Mouse (Mus musculus) cerebellum, adult 8-10 months (tissue): ENCODE data around the gene Egf.
"Not testable (repeated sequence)": the region's sequence is repeated elsewhere in the genome, so short reads cannot be mapped to it uniquely, and the experiment has no call there.

Source experiments
- DNase-seq: peaks from one replicate; pipeline ENCODE4 v3.0.0; 2022

The Egf gene

DNA sequence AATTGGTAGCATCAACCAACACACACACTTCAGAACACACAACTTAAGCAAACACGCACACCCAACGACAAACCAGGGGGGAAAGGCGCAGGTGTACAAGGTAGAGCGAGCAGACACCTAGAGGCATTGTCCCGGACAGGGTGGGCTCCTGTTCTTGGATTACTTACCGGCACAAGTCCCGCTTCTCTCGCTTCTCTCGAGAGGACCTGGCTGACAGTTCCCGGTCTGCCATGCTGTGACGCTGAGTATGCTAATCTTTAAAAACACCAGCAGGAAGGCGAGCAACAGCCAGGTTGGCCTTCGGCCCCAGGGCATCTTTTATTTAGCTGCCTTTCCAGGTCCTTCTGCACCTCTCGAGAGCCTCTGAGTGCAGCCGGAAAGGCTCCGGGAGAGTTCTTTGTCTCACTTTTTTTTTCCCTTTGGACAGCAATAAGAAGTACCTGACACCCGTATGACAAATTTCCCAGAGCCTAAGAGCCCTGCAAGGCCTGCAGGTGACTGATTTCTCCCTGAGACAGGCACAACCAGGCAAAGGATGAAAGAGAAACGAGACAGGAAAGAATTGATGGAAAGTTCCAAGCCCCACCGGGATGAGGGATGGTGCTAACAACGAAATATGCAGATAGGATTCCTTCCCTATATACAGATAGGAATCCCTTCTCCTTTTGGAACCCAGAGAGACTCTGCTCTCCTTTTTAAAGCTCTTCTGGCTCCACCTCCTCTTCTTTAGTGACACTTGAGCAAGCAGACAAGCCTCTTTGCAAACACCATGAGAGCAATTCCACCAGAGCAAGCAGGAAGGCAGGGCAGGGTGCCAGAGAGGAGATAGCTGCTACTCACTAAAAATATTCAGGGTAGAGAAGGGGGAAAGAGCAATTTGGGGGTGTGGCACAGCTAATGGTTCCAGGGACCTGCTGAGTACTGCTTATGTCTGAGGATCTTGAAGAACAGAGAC lies at the start of gene Egf:
TSS of gene Egf (minus strand) at position 667 of the 955 bp plus-strand sequence.
- DNase-seq: no peak

GRCm38 (mm10) chr3:129803765-129804164 lies 48.6 kb upstream of the Egf start, which contains the start of gene Lrit3:
Lrit3 (minus strand) TSS chr3:129804030.
- no peak for DNase-seq

GRCm38 (mm10) chr3:129799011-129799410 lies 43.9 kb upstream of the Egf start:
- DNase-seq: no peak

- no peak for DNase-seq
Measured at GRCm38 (mm10) chr3:129798551-129798950, 43.4 kb upstream of the Egf start.

DNA sequence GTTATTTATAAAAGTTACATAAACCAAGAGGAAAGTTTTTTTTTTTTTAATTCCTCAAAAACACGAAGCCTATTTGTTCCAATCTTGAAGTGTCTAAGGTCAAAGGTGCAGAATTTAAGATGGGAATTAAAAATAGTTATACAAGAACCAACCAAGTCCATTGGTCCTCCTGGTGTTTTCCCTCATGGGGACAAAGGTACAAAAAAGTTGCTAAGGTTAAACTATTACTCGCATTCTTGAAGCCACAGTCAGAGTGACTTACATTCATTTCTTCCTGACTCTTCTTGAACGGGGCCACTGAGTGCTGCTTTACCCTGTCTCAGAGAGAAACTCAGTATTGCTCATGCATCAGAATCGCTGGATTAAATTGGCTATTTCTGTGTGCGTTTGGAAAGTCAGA lies 42.2 kb upstream of the Egf start:
- DNase-seq: no peak

- DNase-seq: no peak
Measured at GRCm38 (mm10) chr3:129793801-129794200, 38.7 kb upstream of the Egf start.

DNA sequence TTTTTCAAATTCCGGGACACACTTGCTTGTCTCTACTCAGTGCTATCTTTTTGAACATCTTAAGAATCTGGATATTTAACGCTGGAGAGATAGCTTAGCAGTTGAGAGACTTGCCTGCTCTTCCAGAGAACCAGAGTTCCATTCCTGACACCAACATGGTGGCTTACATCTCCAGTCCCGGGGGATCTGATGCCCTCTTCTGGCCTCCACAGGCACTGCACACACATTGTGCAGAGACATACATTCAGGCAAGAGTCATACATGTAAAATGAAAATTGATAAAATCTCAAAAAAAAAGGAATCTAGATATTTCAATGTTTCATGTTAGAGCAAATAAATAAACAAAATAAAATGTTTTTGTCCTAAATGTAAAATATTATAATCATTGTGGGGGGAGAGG lies 27.6 kb upstream of the Egf start:
- DNase-seq: no peak

DNA sequence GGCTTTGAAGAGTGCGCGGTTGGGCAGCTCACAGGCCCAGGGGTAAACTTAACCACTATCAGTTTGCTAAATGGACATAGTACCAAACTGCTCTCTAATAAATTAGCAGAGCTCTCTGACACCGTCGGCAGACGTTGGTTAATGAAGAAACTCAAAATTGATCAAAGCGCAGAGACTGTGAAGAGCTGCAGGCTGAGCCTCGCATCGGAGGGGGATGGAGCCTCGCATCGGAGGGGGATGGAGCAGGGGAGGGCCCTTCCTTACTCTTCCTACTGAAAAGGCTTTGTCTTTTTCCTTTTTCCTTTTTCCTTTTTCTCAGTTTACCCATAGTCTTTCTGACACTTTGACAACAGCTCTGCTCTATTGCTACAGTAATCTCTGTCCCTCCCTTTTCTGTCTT lies 26.3 kb upstream of the Egf start:
- DNase-seq: no peak

DNA sequence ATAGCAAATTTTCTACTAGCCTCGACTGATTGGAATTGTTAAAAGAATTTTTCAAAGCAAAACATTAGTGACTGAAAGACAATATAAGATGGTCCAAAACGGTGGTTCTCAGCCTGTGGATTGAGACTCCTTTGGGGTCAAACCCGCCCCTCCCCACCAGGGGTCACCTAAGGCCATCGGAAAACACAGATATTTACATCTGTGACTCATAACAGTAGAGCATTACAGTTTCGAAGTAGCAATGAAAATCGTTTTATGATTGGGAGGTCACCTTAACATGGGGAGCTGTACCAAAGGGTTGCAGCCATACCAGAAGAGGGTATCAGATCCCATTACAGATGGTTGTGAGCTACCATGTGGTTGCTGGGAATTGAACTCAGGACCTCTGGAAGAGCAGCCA lies 16.1 kb upstream of the Egf start:
- no peak for DNase-seq

GRCm38 (mm10) chr3:129766971-129767794 lies 12.1 kb upstream of the Egf start:
- DNase-seq: no peak

DNA sequence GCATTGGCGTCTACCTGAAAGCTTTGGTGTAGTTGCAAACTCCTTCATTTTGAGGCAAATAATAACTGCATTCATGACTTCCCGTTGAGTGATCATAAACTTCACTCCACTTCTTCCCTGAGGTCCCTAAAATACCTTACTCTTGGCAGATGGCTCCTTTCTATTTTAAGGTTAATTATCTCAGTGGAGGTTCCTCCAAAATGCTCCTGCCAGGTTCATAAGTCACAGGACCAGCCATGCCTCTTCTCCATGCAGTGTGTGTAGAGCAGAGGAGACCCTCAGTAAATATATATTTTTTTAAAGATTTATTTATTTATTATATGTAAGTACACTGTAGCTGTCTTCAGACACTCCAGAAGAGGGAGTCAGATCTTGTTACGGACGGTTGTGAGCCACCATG lies 11.0 kb upstream of the Egf start:
- no peak for DNase-seq

- DNase-seq: not testable (repeated sequence)
Measured at GRCm38 (mm10) chr3:129757599-129757998, 2.5 kb upstream of the Egf start.

GRCm38 (mm10) chr3:129744803-129745202 lies 10.3 kb downstream of the Egf start:
- no peak for DNase-seq

DNA sequence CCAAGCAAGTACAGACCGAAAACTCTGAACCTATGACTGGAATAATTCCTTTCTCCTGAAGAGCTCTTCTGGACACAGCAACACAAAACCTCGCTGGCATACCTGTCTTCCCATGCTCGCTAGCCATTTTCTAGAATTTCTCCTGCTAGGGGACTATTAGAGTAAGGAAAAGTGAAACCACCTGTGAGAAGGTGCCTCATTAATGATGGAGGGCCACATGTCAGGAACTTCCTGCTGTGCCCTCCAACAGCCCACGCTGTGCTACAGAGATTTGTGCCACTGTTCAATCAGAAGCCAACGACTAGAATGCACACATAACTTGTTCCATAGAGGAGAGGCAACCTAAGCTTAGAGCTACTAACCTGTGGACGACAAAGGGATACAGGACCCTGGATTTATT lies 12.3 kb downstream of the Egf start:
- no peak for DNase-seq

DNA sequence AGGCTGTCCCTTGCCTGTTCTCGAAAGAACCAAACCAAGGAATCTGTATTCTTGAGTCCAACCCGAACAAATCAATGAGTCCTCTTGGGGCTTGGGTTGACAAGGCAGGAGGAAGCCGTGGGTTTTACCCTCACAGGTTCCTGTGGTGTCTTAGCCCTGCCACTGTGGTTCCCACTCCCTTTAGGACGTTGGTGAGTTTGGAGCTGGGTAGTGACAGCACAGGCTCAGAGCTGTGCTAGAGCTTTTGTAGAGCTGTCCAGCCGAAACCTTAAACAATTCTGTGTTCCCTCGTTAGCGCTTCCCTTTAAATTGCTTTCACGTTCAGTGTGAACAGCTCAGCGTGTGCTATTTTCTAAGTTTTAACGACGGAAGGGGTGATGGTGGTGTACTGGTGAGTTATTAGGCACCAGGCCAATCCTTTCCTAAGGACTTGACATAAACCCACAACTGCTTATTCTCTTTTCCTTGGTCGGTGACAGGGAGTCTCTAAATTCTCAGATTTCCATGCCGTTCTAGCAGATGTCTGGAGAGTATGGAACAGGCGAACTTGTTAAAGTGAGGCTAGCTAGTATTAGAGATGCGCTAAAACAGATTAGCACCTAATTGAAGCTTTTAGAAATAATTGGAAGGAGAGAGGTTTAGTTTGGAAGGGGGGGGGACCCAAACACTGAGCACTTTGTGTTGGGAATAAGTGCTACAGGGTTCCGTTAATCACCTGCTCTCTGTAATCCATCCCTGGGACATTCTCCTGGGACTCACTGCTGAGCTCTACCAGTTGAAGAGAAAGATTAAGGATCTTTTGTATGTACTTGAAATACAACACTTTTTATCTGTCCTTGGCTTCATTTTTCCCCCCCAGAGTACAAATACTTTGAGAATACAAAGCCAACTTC lies 16.6 kb downstream of the Egf start:
- no peak for DNase-seq

- no peak for DNase-seq
Measured at GRCm38 (mm10) chr3:129731636-129732035, 23.5 kb downstream of the Egf start.

DNA sequence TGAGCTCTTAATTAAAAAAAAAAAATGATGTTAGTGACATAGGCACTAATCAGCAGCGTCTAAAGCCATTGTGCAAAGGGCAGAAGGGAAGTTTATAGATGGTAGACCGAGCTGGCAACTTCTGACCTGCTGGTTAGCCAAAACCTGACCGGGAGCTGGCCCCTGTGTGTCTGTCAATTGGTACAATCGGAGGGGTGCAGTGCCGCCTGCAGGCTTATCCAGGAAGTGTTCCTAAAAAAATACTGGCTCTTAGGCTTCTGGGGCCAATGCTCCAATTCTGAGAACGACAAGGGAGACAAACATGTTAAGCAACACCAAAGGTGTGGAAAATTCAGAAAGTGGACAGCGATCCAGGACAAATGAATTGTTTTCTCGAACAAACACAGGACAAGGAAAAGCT lies 24.7 kb downstream of the Egf start:
- no peak for DNase-seq

DNA sequence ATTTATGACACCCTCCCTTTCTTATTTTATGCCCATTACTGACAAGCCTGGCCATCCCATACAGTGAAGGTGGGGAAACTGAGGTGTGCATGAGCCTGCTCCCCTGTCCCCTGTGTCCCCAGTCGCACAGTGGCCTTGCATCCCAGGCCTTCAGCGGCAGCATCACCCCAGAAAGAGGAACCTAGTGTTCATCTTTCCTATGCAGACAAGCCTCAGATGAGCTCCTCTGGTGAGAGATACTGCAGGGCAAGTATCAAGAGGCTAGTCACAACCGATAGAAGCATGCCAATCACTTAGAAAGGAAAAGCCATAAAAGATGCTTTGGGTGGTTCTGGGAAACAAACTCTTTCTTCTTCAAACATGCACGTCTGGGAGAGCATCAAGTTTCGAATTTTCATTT lies 25.2 kb downstream of the Egf start:
- DNase-seq: no peak

DNA sequence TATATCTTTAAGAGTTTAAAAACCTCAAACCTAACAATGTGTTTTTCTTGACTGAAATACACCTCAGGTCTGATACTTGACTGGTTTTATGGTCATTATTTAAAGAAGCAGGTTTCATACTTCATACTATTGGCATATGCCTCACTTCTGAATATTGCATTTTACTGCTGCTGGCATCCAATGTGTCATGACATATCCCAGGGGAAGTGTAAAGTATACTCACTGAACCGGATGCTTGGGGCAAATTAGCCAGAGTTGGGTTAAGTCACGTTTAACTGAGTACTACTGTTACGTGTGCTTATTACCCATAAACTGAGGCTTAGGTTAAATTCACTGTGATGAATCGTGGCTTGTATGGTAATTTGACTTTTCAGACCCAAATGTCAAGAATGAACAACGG lies 29.5 kb downstream of the Egf start:
- no peak for DNase-seq

DNA sequence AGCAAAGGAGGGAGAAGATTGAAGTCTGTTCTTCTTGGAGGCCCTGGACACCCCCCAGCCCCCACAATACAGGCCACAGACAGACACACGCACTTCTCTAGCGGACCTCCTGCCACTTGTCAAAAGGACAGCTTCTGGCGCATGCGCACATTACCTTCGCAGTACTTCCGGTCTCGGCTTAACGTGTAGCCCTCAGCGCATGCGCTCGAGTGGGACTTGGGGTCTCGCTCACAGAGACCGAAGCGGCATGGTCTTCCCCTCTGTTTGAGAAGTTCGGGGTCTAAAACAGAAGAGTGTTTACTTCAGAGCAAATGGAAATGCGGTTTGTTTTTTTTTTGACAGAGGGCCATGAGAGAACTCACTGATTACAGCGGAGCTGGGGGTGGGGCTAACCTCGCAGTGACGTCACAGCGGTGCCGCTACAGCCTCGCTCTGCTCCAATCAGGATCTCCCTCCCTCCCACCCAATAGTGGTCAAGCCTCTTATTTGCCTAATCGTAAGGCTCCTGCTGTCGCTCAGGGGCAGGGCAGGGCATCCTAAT lies 30.1 kb downstream of the Egf start:
- peak; percentile 95 for DNase-seq

DNA sequence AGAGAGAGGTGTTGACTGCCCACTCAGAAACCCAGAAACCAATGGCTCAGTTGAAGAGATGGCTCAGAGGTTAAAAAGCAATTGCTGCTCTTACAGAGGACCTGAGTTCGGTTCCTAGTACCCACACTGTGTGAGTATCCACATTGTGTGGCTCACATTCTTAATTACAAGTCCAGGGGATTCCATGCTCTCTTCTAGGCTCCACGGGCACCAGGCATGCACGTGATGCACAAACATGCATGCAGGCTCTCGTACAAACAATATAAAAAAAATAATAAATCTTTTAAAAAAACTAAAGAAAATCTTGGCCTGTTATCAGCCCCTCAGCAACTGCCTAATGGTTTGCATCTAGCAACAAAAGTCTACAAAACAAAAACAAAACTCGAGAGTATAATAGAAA lies 30.6 kb downstream of the Egf start:
- peak; percentile 16 for DNase-seq

GRCm38 (mm10) chr3:129723311-129723710 lies 31.8 kb downstream of the Egf start:
- no peak for DNase-seq
